Comparison of ENCODE assay signal across 25 mouse cellular contexts in genomic region chr7:129699931-129700570, GRCm38 (mm10).
DNase-seq lines count a peak whose midpoint lies in the region; ATAC-seq and TF ChIP-seq lines count a peak whose summit lies in the region.
"Had no signal": no experiment of that assay in that cellular context is flagged by ENCODE, and none has a peak within 500 bp of the region (broad histone marks: within the 10 kb centered on the region; RNA-seq: fewer than 3 reads in every experiment).

No protein-coding gene starts in this region.

- TF ChIP-seq CTCF in midbrain, postnatal 0 days (IDR thresholded peaks at IDR 0.05) = no peak

- no peak overlapping the region for H3K9ac ChIP-seq in intestine, embryonic 14.5 days (ENCODE audit: low read length)
- H3K9ac ChIP-seq in intestine, embryonic 16.5 days (ENCODE audit: low read depth, low read length) = no peak overlapping the region
- no peak overlapping the region for H3K9ac ChIP-seq in midbrain, postnatal 0 days (replicated peaks; ENCODE audit: low read length, poor library complexity, severe bottlenecking)
- no peak overlapping the region for H3K9ac ChIP-seq in limb, embryonic 15.5 days
- H3K9ac ChIP-seq: embryonic facial prominence, embryonic 12.5 days; forebrain, postnatal 0 days; heart, embryonic 13.5 days; hindbrain, embryonic 14.5 days had no signal

- no peak for ATAC-seq in intestine, embryonic 14.5 days (replicated peaks; ENCODE audit: low FRiP score, low TSS enrichment, low read depth)
- ATAC-seq in intestine, embryonic 16.5 days = no peak
- no peak for ATAC-seq in midbrain, postnatal 0 days (ENCODE audit: low FRiP score)
- ATAC-seq in limb, embryonic 15.5 days (ENCODE audit: insufficient number of reproducible peaks, low FRiP score, low TSS enrichment, low read depth) = no peak
- ATAC-seq: CD4-positive, CD25-positive, alpha-beta regulatory T cell, adult 4 months; forebrain, embryonic 14.5 days; forebrain, postnatal 0 days had no signal

- no peaks in the 10 kb centered on the region for H3K4me1 ChIP-seq in intestine, embryonic 14.5 days (replicated peaks; ENCODE audit: control insufficient read depth, insufficient read depth, low read length)
- no peaks in the 10 kb centered on the region for H3K4me1 ChIP-seq in intestine, embryonic 16.5 days (ENCODE audit: control insufficient read depth, insufficient read depth, low read length)
- 0 out of 2 replicates have a peak, but pooled peaks cover 3% of the 10 kb centered on the region for H3K4me1 ChIP-seq in midbrain, postnatal 0 days (ENCODE audit: insufficient read depth, low read length)
- H3K4me1 ChIP-seq in midbrain, embryonic 10.5 days = no peaks in the 10 kb centered on the region
- H3K4me1 ChIP-seq in limb, embryonic 10.5 days = no peaks in the 10 kb centered on the region
- peaks cover 15% of the 10 kb centered on the region for H3K4me1 ChIP-seq in limb, embryonic 15.5 days
- H3K4me1 ChIP-seq: heart, embryonic 10.5 days; heart, embryonic 13.5 days had no signal

- H3K4me2 ChIP-seq in intestine, embryonic 14.5 days (ENCODE audit: low read length) = no peak overlapping the region
- H3K4me2 ChIP-seq in intestine, embryonic 16.5 days (ENCODE audit: low read depth, low read length) = no peak overlapping the region
- H3K4me2 ChIP-seq in midbrain, postnatal 0 days (ENCODE audit: low read depth, low read length, poor library complexity, severe bottlenecking) = no peak overlapping the region
- H3K4me2 ChIP-seq in limb, embryonic 15.5 days = no peak overlapping the region
- H3K4me2 ChIP-seq: embryonic facial prominence, embryonic 12.5 days; heart, embryonic 13.5 days; hindbrain, embryonic 14.5 days had no signal

- 75% methylated on average over 5 of the region's 5 CpGs for WGBS in intestine, embryonic 14.5 days
- 77% methylated on average over 5 of the region's 5 CpGs for WGBS in intestine, embryonic 16.5 days
- 45% methylated on average over 5 of the region's 5 CpGs for WGBS in midbrain, postnatal 0 days
- 80% methylated on average over 5 of the region's 5 CpGs for WGBS in midbrain, embryonic 10.5 days
- WGBS in limb, embryonic 10.5 days = 72% methylated on average over 5 of the region's 5 CpGs
- WGBS in limb, embryonic 15.5 days = 32% methylated on average over 5 of the region's 5 CpGs

- no peak overlapping the region for H3K27ac ChIP-seq in intestine, embryonic 14.5 days (ENCODE audit: low read depth)
- H3K27ac ChIP-seq in intestine, embryonic 16.5 days (ENCODE audit: low read length) = no peak overlapping the region
- H3K27ac ChIP-seq in midbrain, postnatal 0 days (ENCODE audit: low read depth, low read length) = 0 out of 2 replicates have a peak overlapping the region, but pooled peaks have one; percentile 26
- no peak overlapping the region for H3K27ac ChIP-seq in midbrain, embryonic 10.5 days (replicated peaks)
- no peak overlapping the region for H3K27ac ChIP-seq in limb, embryonic 10.5 days
- H3K27ac ChIP-seq in limb, embryonic 15.5 days = peak overlapping the region; percentile 79
- H3K27ac ChIP-seq: embryonic facial prominence, embryonic 12.5 days; gastrocnemius, adult 2 months; heart, embryonic 10.5 days; heart, embryonic 13.5 days; hindbrain, embryonic 14.5 days had no signal

- no peaks in the 10 kb centered on the region for H3K9me3 ChIP-seq in intestine, embryonic 14.5 days (ENCODE audit: control insufficient read depth, low read length)
- 0 out of 2 replicates have a peak, but pooled peaks cover 2% of the 10 kb centered on the region for H3K9me3 ChIP-seq in intestine, embryonic 16.5 days (ENCODE audit: control insufficient read depth, low read length)
- no peaks in the 10 kb centered on the region for H3K9me3 ChIP-seq in midbrain, postnatal 0 days (ENCODE audit: low read length)
- H3K9me3 ChIP-seq in midbrain, embryonic 10.5 days (replicated peaks) = 0 out of 2 replicates have a peak, but pooled peaks cover 3% of the 10 kb centered on the region
- H3K9me3 ChIP-seq in limb, embryonic 10.5 days (replicated peaks) = no peaks in the 10 kb centered on the region
- H3K9me3 ChIP-seq in limb, embryonic 15.5 days = no peaks in the 10 kb centered on the region
- H3K9me3 ChIP-seq: embryonic facial prominence, embryonic 12.5 days; heart, embryonic 10.5 days had no signal

- peak; percentile 38 for DNase-seq in intestine, embryonic 14.5 days (ENCODE audit: low spot score)
- DNase-seq in midbrain, postnatal 0 days (ENCODE audit: low spot score) = no peak
- no peak for DNase-seq in midbrain, embryonic 10.5 days (ENCODE audit: low spot score)
- peak; percentile 27 for DNase-seq in limb, embryonic 10.5 days (ENCODE audit: low spot score)
- DNase-seq in urinary bladder, adult 18-20 months (ENCODE audit: low spot score in 2 of 2) = no peak
- DNase-seq in thymus, postnatal 10 days (ENCODE audit: low spot score in 2 of 2) = no peak
- DNase-seq: adrenal gland, adult 2 months; adrenal gland, postnatal 14 days; cerebellum, adult 18-20 months; cerebellum, adult 9-10 months; cerebellum, postnatal 14 days; forebrain, postnatal 0 days; gastrocnemius, adult 2 months; gastrocnemius, postnatal 14 days; heart, adult 18-20 months; heart, postnatal 14 days; heart, postnatal 4 days had no signal

- no peaks in the 10 kb centered on the region for H3K36me3 ChIP-seq in intestine, embryonic 14.5 days (ENCODE audit: control insufficient read depth, insufficient read depth, low read length)
- H3K36me3 ChIP-seq in intestine, embryonic 16.5 days (ENCODE audit: control insufficient read depth, insufficient read depth, low read length) = no peaks in the 10 kb centered on the region
- H3K36me3 ChIP-seq in midbrain, postnatal 0 days (ENCODE audit: insufficient read depth, low read length) = no peaks in the 10 kb centered on the region
- H3K36me3 ChIP-seq in midbrain, embryonic 10.5 days = no peaks in the 10 kb centered on the region
- no peaks in the 10 kb centered on the region for H3K36me3 ChIP-seq in limb, embryonic 10.5 days
- H3K36me3 ChIP-seq in limb, embryonic 15.5 days = no peaks in the 10 kb centered on the region
- H3K36me3 ChIP-seq: embryonic facial prominence, embryonic 12.5 days; heart, embryonic 10.5 days; heart, embryonic 13.5 days had no signal

- no peak overlapping the region for H3K4me3 ChIP-seq in intestine, embryonic 14.5 days (ENCODE audit: low read depth, low read length)
- no peak overlapping the region for H3K4me3 ChIP-seq in intestine, embryonic 16.5 days (ENCODE audit: low read length)
- H3K4me3 ChIP-seq in midbrain, postnatal 0 days (ENCODE audit: low read depth, low read length) = no peak overlapping the region
- no peak overlapping the region for H3K4me3 ChIP-seq in midbrain, embryonic 10.5 days
- H3K4me3 ChIP-seq in limb, embryonic 10.5 days = no peak overlapping the region
- H3K4me3 ChIP-seq in limb, embryonic 15.5 days = no peak overlapping the region
- H3K4me3 ChIP-seq: embryonic facial prominence, embryonic 12.5 days; gastrocnemius, adult 2 months; heart, embryonic 10.5 days; heart, embryonic 13.5 days had no signal

- no peaks in the 10 kb centered on the region for H3K27me3 ChIP-seq in intestine, embryonic 14.5 days (replicated peaks; ENCODE audit: control insufficient read depth, insufficient read depth, low read length)
- H3K27me3 ChIP-seq in intestine, embryonic 16.5 days (replicated peaks; ENCODE audit: control insufficient read depth, insufficient read depth, low read length) = no peaks in the 10 kb centered on the region
- H3K27me3 ChIP-seq in midbrain, postnatal 0 days (ENCODE audit: insufficient read depth, low read length) = no peaks in the 10 kb centered on the region
- no peaks in the 10 kb centered on the region for H3K27me3 ChIP-seq in midbrain, embryonic 10.5 days (ENCODE audit: low read depth, poor library complexity, severe bottlenecking)
- H3K27me3 ChIP-seq in limb, embryonic 10.5 days (ENCODE audit: low read depth, poor library complexity, severe bottlenecking) = no peaks in the 10 kb centered on the region
- no peaks in the 10 kb centered on the region for H3K27me3 ChIP-seq in limb, embryonic 15.5 days
- H3K27me3 ChIP-seq: embryonic facial prominence, embryonic 12.5 days; heart, embryonic 13.5 days had no signal

Comparison
In these comparisons a context has a peak if more than half of its experiments do, and no peak if none do; other contexts are left out.
1. H3K27ac ChIP-seq: peak in midbrain, postnatal 0 days (single experiment) and limb, embryonic 15.5 days (single experiment); none in intestine, embryonic 14.5 days (single experiment), intestine, embryonic 16.5 days (single experiment), midbrain, embryonic 10.5 days (single experiment) and limb, embryonic 10.5 days (single experiment).
2. DNase-seq: peak in intestine, embryonic 14.5 days (single experiment) and limb, embryonic 10.5 days (single experiment); none in midbrain, postnatal 0 days (single experiment), midbrain, embryonic 10.5 days (single experiment), urinary bladder, adult 18-20 months (0 of 2) and thymus, postnatal 10 days (0 of 2).